Mouse (Mus musculus) intestine, postnatal 0 days (tissue): Measurements from ENCODE around the gene Cisd1. TPM values are rescaled to one million over a fixed set of nuclear protein-coding genes. Genes with fewer than 3 reads are reported as not detected.

Source experiments
- ATAC-seq: fragments of 200-750 bp; cut with Nextera tagmentation; 2 replicates; pipeline ENCODE4 v1.8.0; 2017; ENCODE audit warnings: mild to moderate bottlenecking, moderate TSS enrichment, moderate library complexity
- H3K27ac ChIP-seq: fragments of 300-500 bp; sonication (generic); 2 replicates; pipeline ENCODE4 v1.5.1; 2014; ENCODE audit warnings: mild to moderate bottlenecking, low read depth, low read length, moderate library complexity
- H3K27me3 ChIP-seq: fragments of 300-500 bp; sonication (generic); replicated peaks from 2 replicates; pipeline ENCODE4 v1.6.1; 2014; ENCODE audit warnings: low read length, mixed read lengths; ENCODE audit not compliant: control insufficient read depth, insufficient read depth
- H3K36me3 ChIP-seq: fragments of 300-500 bp; sonication (generic); 2 replicates; pipeline ENCODE4 v1.6.1; 2014; ENCODE audit warnings: mild to moderate bottlenecking, moderate library complexity; ENCODE audit not compliant: control insufficient read depth, insufficient read depth
- H3K4me1 ChIP-seq: fragments of 300-500 bp; sonication (generic); replicated peaks from 2 replicates; pipeline ENCODE4 v1.6.1; 2014; ENCODE audit warnings: antibody characterized with exemption, low read length, mixed read lengths; ENCODE audit not compliant: control insufficient read depth, insufficient read depth
- H3K4me2 ChIP-seq: fragments of 300-500 bp; sonication (generic); replicated peaks from 2 replicates; pipeline ENCODE4 v1.6.1; 2014; ENCODE audit warnings: low read depth, mild to moderate bottlenecking, moderate library complexity
- H3K4me3 ChIP-seq: fragments of 300-500 bp; sonication (generic); 2 replicates; pipeline ENCODE4 v1.5.1; 2014; ENCODE audit warnings: low read depth, low read length
- H3K9ac ChIP-seq: fragments of 300-500 bp; sonication (generic); 2 replicates; pipeline ENCODE4 v1.6.1; 2014; ENCODE audit warnings: mild to moderate bottlenecking, low read depth, low read length
- H3K9me3 ChIP-seq: fragments of 300-500 bp; sonication (generic); 2 replicates; pipeline ENCODE4 v1.6.1; 2016; ENCODE audit warnings: mixed run types; ENCODE audit not compliant: control insufficient read depth
- CTCF ChIP-seq: sonication (generic); IDR thresholded peaks from 2 replicates; pipeline ENCODE4 v1.5.1; 2016; ENCODE audit warnings: low read depth, mild to moderate bottlenecking, control low read depth, antibody characterized with exemption, moderate library complexity
- WGBS: fragments of 180-500 bp; shearing (Covaris S2); extraction: QIAGEN DNeasy Blood & Tissue Kit; methylation state at CpG from one replicate; pipeline ENCODE4 v1.1.7; 2014; 5-methylcytosine and 5-hydroxymethylcytosine counted together
- polyA plus RNA-seq: library from polyadenylated mRNA; unstranded; fragments of >200 nt; fragmentation: Nextera tagmentation; extraction: Ambion mirVana; gene quantifications from 2 replicates; pipeline ENCODE4 v1.2.1, GENCODE M21; 2015

Gene Cisd1
- polyA plus RNA-seq, 1 experiment from 2014 or later: 204 TPM

DNA sequence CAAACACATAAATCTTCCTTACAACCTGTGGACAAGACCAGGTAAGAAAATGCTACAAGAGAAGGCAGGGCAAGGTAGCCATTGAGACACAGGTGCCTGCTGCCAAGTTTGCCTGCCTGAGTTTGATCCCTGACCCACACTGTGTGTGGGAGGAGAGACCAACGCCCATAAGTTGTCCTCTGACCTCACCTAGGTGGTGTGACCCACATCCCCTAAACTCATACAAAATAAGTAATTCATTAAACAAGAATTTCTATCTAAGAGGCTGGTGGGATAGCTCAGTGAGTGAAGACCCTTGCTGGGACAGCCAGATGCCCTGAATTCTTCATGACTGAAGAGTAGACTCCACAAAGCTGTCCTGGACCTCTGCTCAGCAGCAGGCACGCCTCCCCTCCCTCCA, 4.6 kb downstream of the Cisd1 start:
- Histone ChIP-seq H3K36me3 (peaks cover 7% of the 10 kb centered on the region), H3K4me1 (peaks cover 16% of the 10 kb centered on the region), H3K27ac (no peak overlapping the region), H3K27me3 (no peaks in the 10 kb centered on the region), H3K9ac (no peak overlapping the region), H3K4me3 (no peak overlapping the region), H3K4me2 (no peak overlapping the region), H3K9me3 (no peaks in the 10 kb centered on the region)
- TF ChIP-seq CTCF: no peak
- 67% methylated on average over 2 of the region's 2 CpGs for WGBS
- ATAC-seq: no peak

GRCm38 (mm10) chr10:71339463-71339862, 5.3 kb downstream of the Cisd1 start:
- H3K4me1 ChIP-seq: peaks cover 16% of the 10 kb centered on the region
- H3K4me3 ChIP-seq: no peak overlapping the region
- no peak for TF ChIP-seq CTCF
- H3K36me3 ChIP-seq: peaks cover 13% of the 10 kb centered on the region
- H3K27ac ChIP-seq: no peak overlapping the region
- 48% methylated on average over 4 of the region's 4 CpGs for WGBS
- H3K27me3 ChIP-seq: no peaks in the 10 kb centered on the region
- no peaks in the 10 kb centered on the region for H3K9me3 ChIP-seq
- H3K9ac ChIP-seq: 0 out of 2 replicates have a peak overlapping the region, but pooled peaks have one; percentile 17
- ATAC-seq: no peak
- H3K4me2 ChIP-seq: no peak overlapping the region

- Histone ChIP-seq H3K27ac (peak overlapping the region; percentile 54; the same call in 1 of the 2 replicates), H3K36me3 (peaks cover 19% of the 10 kb centered on the region), H3K4me3 (no peak overlapping the region), H3K4me2 (peak overlapping the region; percentile 50), H3K9ac (no peak overlapping the region), H3K4me1 (peaks cover 11% of the 10 kb centered on the region), H3K9me3 (no peaks in the 10 kb centered on the region), H3K27me3 (no peaks in the 10 kb centered on the region)
- TF ChIP-seq CTCF: no peak
- ATAC-seq: no peak
- 35% methylated on average over 8 of the region's 8 CpGs for WGBS
These were observed 6.4 kb downstream of the Cisd1 start for GRCm38 (mm10) chr10:71338156-71338905.

- peak overlapping the region; percentile 50 for H3K4me2 ChIP-seq
- H3K4me1 ChIP-seq: peaks cover 11% of the 10 kb centered on the region
- peaks cover 19% of the 10 kb centered on the region for H3K36me3 ChIP-seq
- H3K9me3 ChIP-seq: no peaks in the 10 kb centered on the region
- peak overlapping the region; percentile 54; the same call in 1 of the 2 replicates for H3K27ac ChIP-seq
- H3K4me3 ChIP-seq: no peak overlapping the region
- H3K27me3 ChIP-seq: no peaks in the 10 kb centered on the region
- ATAC-seq: peak; percentile 59
- 43% methylated on average over 2 of the region's 2 CpGs for WGBS
- H3K9ac ChIP-seq: no peak overlapping the region
- TF ChIP-seq CTCF: no peak
These were observed 7.0 kb downstream of the Cisd1 start for GRCm38 (mm10) chr10:71337733-71338132.

DNA sequence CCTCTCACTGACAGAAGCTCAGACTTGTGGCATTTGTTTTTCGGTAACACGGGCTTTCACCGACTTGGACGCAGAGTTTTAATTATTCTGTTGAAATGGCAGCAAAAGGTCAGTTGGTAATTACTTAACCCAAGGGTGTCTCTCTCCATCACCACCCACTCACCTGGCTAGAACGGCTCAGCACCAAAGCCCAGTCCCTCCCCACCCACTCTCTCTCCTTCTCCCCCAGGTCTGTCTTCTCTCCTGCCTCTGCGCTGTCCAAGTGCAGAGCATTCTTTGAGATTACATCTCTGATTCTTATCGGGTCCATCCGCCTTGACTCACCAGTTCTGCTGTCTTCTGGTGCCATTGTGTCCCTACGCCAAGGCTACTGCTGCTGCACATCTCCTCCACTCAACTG, 11.9 kb downstream of the Cisd1 start:
- H3K9ac ChIP-seq: no peak overlapping the region
- no peak overlapping the region for H3K4me2 ChIP-seq
- ATAC-seq: no peak
- WGBS: 97% methylated on average over 9 of the region's 9 CpGs
- peaks cover 40% of the 10 kb centered on the region for H3K36me3 ChIP-seq
- H3K4me3 ChIP-seq: no peak overlapping the region
- no peak overlapping the region for H3K27ac ChIP-seq
- peaks cover 2% of the 10 kb centered on the region; the same call in 1 of the 2 replicates for H3K4me1 ChIP-seq
- TF ChIP-seq CTCF: no peak
- no peaks in the 10 kb centered on the region for H3K9me3 ChIP-seq
- no peaks in the 10 kb centered on the region for H3K27me3 ChIP-seq

- WGBS: 93% methylated on average over 4 of the region's 4 CpGs
- no peaks in the 10 kb centered on the region for H3K27me3 ChIP-seq
- H3K4me2 ChIP-seq: no peak overlapping the region
- H3K36me3 ChIP-seq: peaks cover 40% of the 10 kb centered on the region
- H3K27ac ChIP-seq: no peak overlapping the region
- ATAC-seq: no peak
- TF ChIP-seq CTCF: peak; percentile 63
- no peaks in the 10 kb centered on the region for H3K9me3 ChIP-seq
- no peak overlapping the region for H3K4me3 ChIP-seq
- 0 out of 2 replicates have a peak, but pooled peaks cover 2% of the 10 kb centered on the region for H3K4me1 ChIP-seq
- no peak overlapping the region for H3K9ac ChIP-seq
These were observed 12.4 kb downstream of the Cisd1 start for GRCm38 (mm10) chr10:71332376-71332775.
